Mouse (Mus musculus) embryonic fibroblast, embryonic 13.5 days (primary cell): ENCODE measurements around the gene Atp6v0e.

Experiments used
- CTCF ChIP-seq: IDR thresholded peaks from 2 replicates; pipeline ENCODE4 v1.5.1; 2011; ENCODE audit warnings: mild to moderate bottlenecking, control low read depth, low read length, moderate library complexity, borderline replicate concordance; ENCODE audit not compliant: insufficient read depth
- POLR2A ChIP-seq: IDR thresholded peaks from 2 replicates; pipeline ENCODE4 v1.6.1; 2011; ENCODE audit warnings: low read depth, mild to moderate bottlenecking, control low read depth, low read length, moderate library complexity

DNA sequence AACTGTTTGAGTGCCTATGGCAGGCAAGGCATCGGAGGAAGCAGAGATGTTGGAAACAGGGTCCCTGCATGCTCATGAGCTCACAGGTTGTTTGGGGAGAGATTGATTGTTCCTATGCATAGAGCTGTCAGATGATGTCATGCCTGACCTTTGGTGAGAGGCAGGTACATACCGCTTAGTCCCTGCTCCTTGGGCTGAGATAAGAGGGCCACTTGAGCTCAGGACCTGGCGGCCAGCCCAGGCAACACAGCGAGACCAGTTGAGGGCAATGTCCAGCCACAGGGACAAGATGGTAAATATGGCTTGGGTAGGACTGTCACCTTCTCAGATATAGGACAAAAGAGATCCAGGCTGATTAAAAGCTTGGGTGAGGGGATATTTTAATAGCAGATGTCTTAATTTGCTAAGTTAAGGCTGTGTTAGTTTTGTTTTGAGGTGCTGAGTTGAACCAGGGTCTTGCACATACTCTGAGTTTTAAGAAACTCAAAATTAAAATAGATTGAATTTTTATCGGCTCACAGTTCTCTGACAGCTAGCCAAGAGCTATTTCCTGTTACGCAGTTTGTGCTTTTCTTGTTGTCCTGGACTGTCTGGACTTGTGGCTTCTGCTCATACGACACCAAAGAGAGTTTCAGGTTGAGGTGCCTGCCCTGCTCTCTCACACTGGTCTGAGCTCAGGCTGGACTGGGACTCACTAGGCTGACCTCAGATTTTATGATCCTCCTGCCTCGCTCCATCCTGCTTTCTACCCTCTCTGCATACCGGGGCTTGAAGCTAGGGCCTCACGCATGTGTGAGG lies 37.0 kb downstream of the Atp6v0e start:
- TF ChIP-seq POLR2A (no peak), CTCF (no peak)
